Mouse (Mus musculus) kidney, adult 2 months (tissue): ENCODE results near the gene Lrrc74b.

Experiments used
- CTCF ChIP-seq: fragments of 200-500 bp; conservative IDR thresholded peaks from 2 replicates; pipeline ENCODE4 v1.5.1; 2011; ENCODE audit warnings: low read depth, mild to moderate bottlenecking, control low read depth, low read length, moderate library complexity, mixed read lengths; ENCODE audit not compliant: insufficient read depth, insufficient read length
- POLR2A ChIP-seq: fragments of 200-500 bp; IDR thresholded peaks from one replicate; pipeline ENCODE4 v1.6.1; 2011; ENCODE audit warnings: low read depth, low read length, control low read depth

GRCm38 (mm10) chr16:17590731-17591130, 29.7 kb upstream of the Lrrc74b start:
- TF ChIP-seq CTCF (no peak), POLR2A (no peak)
